In genomic region chr5:142998171-142998570, GRCm38 (mm10) we compare ENCODE assay signal across 9 mouse cellular contexts. TPM values are rescaled to one million over a fixed set of nuclear protein-coding genes. Genes with fewer than 3 reads are reported as not detected.
DNase-seq lines count a peak whose midpoint lies in the region; ATAC-seq and TF ChIP-seq lines count a peak whose summit lies in the region.
"Had no signal": no experiment of that assay in that cellular context is flagged by ENCODE, and none has a peak within 500 bp of the region (broad histone marks: within the 10 kb centered on the region; RNA-seq: fewer than 3 reads in every experiment).

No protein-coding gene starts in this region.

- peaks cover 35% of the 10 kb centered on the region for H3K4me1 ChIP-seq in intestine, embryonic 16.5 days (ENCODE audit: control insufficient read depth, insufficient read depth, low read length)
- peaks cover 35% of the 10 kb centered on the region for H3K4me1 ChIP-seq in liver, embryonic 13.5 days (replicated peaks)
- H3K4me1 ChIP-seq in forebrain, embryonic 14.5 days (ENCODE audit: control insufficient read depth, insufficient read depth, low read length), result no peaks in the 10 kb centered on the region

- 0 out of 2 replicates have a peak overlapping the region, but pooled peaks have one; percentile 2 for H3K9ac ChIP-seq in intestine, embryonic 16.5 days (ENCODE audit: low read depth, low read length)
- no peak overlapping the region for H3K9ac ChIP-seq in liver, embryonic 13.5 days
- no peak overlapping the region for H3K9ac ChIP-seq in forebrain, embryonic 14.5 days (ENCODE audit: low read length)

- no peak for DNase-seq in layer of hippocampus, adult 2 months (ENCODE audit: low spot score in 2 of 2)
- no peak for DNase-seq in layer of hippocampus, postnatal 36 days
- DNase-seq in heart, adult 18-20 months, result peak; percentile 26 to 60
- DNase-seq in liver, embryonic 13.5 days, result no peak
- DNase-seq in thymus, adult 18-20 months, result no peak
- no peak for DNase-seq in forebrain, embryonic 14.5 days (ENCODE audit: low spot score)
- no peak for DNase-seq in retina, embryonic 14.5 days (ENCODE audit: low spot score)

- no peak overlapping the region for H3K4me3 ChIP-seq in layer of hippocampus, adult 2 months
- no peak overlapping the region for H3K4me3 ChIP-seq in intestine, embryonic 16.5 days (ENCODE audit: low read length)
- no peak overlapping the region for H3K4me3 ChIP-seq in liver, embryonic 13.5 days (replicated peaks)
- H3K4me3 ChIP-seq in forebrain, embryonic 14.5 days (ENCODE audit: low read depth, low read length), result no peak overlapping the region

- H3K36me3 ChIP-seq in intestine, embryonic 16.5 days (ENCODE audit: control insufficient read depth, insufficient read depth, low read length), result peaks cover 4% of the 10 kb centered on the region; the same call in 1 of the 2 replicates
- H3K36me3 ChIP-seq in liver, embryonic 13.5 days, result peaks cover 36% of the 10 kb centered on the region
- peaks cover 8% of the 10 kb centered on the region for H3K36me3 ChIP-seq in forebrain, embryonic 14.5 days (ENCODE audit: control insufficient read depth, insufficient read depth, low read length)

- peak; percentile 61 for ATAC-seq in intestine, embryonic 16.5 days
- 0 out of 2 replicates have a peak, but pooled peaks have one; percentile 27 for ATAC-seq in liver, embryonic 13.5 days (ENCODE audit: low read depth)
- ATAC-seq in forebrain, embryonic 14.5 days, result no peak
- ATAC-seq: CD4-positive, CD25-positive, alpha-beta regulatory T cell, adult 4 months had no signal

- no peaks in the 10 kb centered on the region for H3K27me3 ChIP-seq in intestine, embryonic 16.5 days (replicated peaks; ENCODE audit: control insufficient read depth, insufficient read depth, low read length)
- no peaks in the 10 kb centered on the region for H3K27me3 ChIP-seq in liver, embryonic 13.5 days
- H3K27me3 ChIP-seq in forebrain, embryonic 14.5 days (replicated peaks; ENCODE audit: control insufficient read depth, insufficient read depth, low read length), result no peaks in the 10 kb centered on the region

- no peaks in the 10 kb centered on the region for H3K9me3 ChIP-seq in intestine, embryonic 16.5 days (ENCODE audit: control insufficient read depth, low read length)
- H3K9me3 ChIP-seq in liver, embryonic 13.5 days (replicated peaks), result no peaks in the 10 kb centered on the region
- H3K9me3 ChIP-seq in forebrain, embryonic 14.5 days (replicated peaks; ENCODE audit: control insufficient read depth, low read length), result no peaks in the 10 kb centered on the region

- WGBS in intestine, embryonic 16.5 days, result 43% methylated on average over 2 of the region's 2 CpGs
- WGBS in liver, embryonic 13.5 days (ENCODE audit: insufficient replicate concordance), result 59% methylated on average over 2 of the region's 2 CpGs
- WGBS in forebrain, embryonic 14.5 days, result 68% methylated on average over 2 of the region's 2 CpGs

- no peak for TF ChIP-seq CTCF in layer of hippocampus, adult 2 months (conservative IDR thresholded peaks at IDR 0.05)

- peak overlapping the region; percentile 57; the same call in 1 of the 2 replicates for H3K27ac ChIP-seq in layer of hippocampus, adult 2 months
- peak overlapping the region; percentile 43 for H3K27ac ChIP-seq in intestine, embryonic 16.5 days (ENCODE audit: low read length)
- H3K27ac ChIP-seq in liver, embryonic 13.5 days, result no peak overlapping the region
- no peak overlapping the region for H3K27ac ChIP-seq in forebrain, embryonic 14.5 days (ENCODE audit: low read depth, low read length)

- no peak overlapping the region for H3K4me2 ChIP-seq in intestine, embryonic 16.5 days (ENCODE audit: low read depth, low read length)
- no peak overlapping the region for H3K4me2 ChIP-seq in liver, embryonic 13.5 days
- H3K4me2 ChIP-seq in forebrain, embryonic 14.5 days (ENCODE audit: low read length), result no peak overlapping the region

RNA-seq across cellular contexts. Expression of gene Fscn1, which starts 38.0 kb away (rescaled TPM):
- 100 to 1,000 TPM; 172 to 173 TPM for total RNA-seq in layer of hippocampus, adult 2 months (2021)
- total RNA-seq in layer of hippocampus, postnatal 36 days (2021), result 100 to 1,000 TPM; 185 to 194 TPM
- total RNA-seq in heart, adult 18-20 months (2021), result 10 to 100 TPM; 18.2 to 21.6 TPM
- polyA plus RNA-seq in intestine, embryonic 16.5 days (2015; fragmentation: Nextera tagmentation; extraction: Ambion mirVana), result 120 and 129 TPM in 2 replicates
- polyA plus RNA-seq in liver, embryonic 13.5 days (2015; fragmentation: Nextera tagmentation; extraction: Ambion mirVana), result 29.5 and 38.3 TPM in 2 replicates
- polyA plus RNA-seq in forebrain, embryonic 14.5 days (2014; fragmentation: Nextera tagmentation; extraction: Ambion mirVana), result 477 and 560 TPM in 2 replicates

Comparison
In these comparisons a context has a peak if more than half of its experiments do, and no peak if none do; other contexts are left out.
1. DNase-seq: peak in heart, adult 18-20 months (2 of 2); none in layer of hippocampus, adult 2 months (0 of 2), layer of hippocampus, postnatal 36 days (0 of 2), liver, embryonic 13.5 days (single experiment), thymus, adult 18-20 months (0 of 2), forebrain, embryonic 14.5 days (single experiment) and retina, embryonic 14.5 days (single experiment).
2. H3K27ac ChIP-seq: peak in layer of hippocampus, adult 2 months (single experiment) and intestine, embryonic 16.5 days (single experiment); none in liver, embryonic 13.5 days (single experiment) and forebrain, embryonic 14.5 days (single experiment).
3. RNA of gene Fscn1, which starts 38.0 kb away (total RNA-seq): 185 to 194 TPM in layer of hippocampus, postnatal 36 days and 172 to 173 TPM in layer of hippocampus, adult 2 months; 18.2 to 21.6 TPM in heart, adult 18-20 months; every median in the first group is over 4 times any median in the second.